Mouse (Mus musculus): ENCODE measurements around the gene Ferd3l.

Gene Ferd3l

DNA sequence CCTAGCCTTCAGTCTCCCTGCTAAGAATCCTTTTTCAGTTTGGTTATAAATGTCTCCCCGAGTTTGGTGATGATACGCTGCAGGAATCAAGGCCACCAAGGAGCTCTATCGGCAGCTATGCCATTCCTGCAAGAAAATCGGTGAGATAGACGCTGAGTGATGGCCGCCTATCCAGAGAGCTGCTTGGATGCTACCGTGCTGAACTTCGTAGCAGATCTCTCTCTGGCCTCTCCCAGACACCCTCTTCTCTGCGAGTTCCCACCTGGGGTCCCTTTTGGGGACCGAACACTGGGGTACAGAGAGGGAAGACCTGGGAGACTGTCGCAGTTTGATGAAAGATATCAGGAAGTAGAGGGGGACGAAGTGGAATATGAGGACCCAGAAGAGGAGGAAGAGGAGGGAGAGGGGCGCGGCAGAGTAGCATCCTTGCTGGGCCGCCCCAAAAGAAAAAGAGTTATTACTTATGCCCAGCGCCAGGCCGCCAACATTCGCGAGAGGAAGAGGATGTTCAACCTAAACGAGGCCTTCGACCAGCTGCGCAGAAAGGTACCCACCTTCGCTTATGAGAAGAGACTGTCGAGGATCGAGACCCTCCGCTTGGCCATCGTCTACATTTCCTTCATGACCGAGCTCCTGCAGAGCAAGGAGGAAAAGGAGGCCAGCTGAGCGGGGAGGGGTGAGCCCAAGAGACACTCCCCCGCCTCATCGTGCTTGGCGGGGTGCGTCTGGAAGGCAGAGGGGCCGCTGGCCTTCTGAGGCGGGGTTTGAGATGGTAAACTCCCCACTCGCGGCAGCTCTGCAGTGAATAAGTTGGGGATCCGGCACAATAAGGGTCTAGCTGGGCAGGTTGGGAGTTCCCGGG lies at the start of gene Ferd3l:
Gene Ferd3l, plus strand, starts transcription at position 95 of the 862 bp plus-strand sequence.
- DNase-seq (ENCODE audit: low read depth, low spot score) = no peak

DNA sequence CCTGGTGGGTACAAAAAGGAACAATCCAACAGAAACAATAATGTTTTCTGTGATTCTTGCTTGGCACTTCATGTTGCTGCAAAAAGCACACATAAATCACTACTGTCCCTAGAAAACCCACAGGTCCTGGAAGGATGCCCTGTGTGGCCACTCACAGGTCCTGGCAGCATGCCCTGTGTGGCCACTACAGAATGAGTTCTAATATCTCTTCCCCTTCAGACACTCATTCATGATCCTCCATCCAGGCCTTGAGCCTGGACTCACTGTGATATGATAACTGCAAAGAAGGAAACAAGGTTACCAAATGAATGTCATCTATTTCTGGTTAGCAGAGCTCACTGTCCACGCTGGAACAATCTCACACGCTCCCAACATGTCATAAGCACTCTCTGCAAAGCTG lies 34.3 kb upstream of the Ferd3l start:
- no peak for DNase-seq (ENCODE audit: low read depth, low spot score)

DNA sequence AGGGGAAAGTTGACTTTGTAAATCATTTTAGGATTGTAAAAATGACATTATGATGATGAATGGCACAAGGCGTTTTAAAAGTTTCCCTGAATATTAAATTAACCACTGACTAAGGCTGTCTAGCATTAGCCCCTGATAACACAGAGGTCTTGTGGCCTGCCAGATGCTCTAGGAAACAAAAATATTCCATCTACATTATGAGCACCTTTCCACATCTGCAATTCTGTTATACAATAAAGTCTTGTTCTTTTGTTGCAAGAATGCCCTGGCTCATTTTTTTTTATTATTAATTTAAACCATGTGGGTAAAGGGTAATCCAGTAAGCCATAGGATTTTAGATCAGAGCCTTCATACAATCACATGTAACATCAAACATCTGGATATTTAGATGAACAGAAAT lies 33.6 kb upstream of the Ferd3l start:
- DNase-seq (ENCODE audit: low read depth, low spot score) = no peak

GRCm38 (mm10) chr12:33926751-33927150 lies 1.5 kb upstream of the Ferd3l start:
- no peak for DNase-seq (ENCODE audit: low read depth, low spot score)

GRCm38 (mm10) chr12:33927334-33928098 lies 709 bp upstream of the Ferd3l start:
- no peak for DNase-seq (ENCODE audit: low read depth, low spot score)

DNA sequence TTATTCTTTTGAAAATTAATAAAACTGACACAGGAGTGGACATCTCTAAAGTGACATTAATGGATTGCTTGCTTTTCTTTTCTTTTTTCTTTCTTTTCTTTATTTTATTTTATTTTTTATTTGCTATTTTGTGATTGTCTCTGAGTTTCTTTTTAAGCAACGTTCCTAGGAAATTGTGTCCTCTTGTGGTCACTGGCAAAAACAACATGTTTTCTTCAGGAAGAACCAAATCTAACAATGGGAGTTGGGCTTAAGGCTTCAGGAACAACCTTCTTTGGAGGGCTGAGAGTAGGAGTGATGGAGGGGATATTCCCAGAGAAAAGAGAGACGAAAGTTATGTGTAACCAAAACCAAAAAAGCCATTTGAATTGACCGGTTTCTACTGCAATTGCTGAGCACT lies 24.6 kb downstream of the Ferd3l start:
- DNase-seq (ENCODE audit: low read depth, low spot score) = no peak

- no peak for DNase-seq (ENCODE audit: low read depth, low spot score)
Observed at GRCm38 (mm10) chr12:33954931-33955565, 26.8 kb downstream of the Ferd3l start.

DNA sequence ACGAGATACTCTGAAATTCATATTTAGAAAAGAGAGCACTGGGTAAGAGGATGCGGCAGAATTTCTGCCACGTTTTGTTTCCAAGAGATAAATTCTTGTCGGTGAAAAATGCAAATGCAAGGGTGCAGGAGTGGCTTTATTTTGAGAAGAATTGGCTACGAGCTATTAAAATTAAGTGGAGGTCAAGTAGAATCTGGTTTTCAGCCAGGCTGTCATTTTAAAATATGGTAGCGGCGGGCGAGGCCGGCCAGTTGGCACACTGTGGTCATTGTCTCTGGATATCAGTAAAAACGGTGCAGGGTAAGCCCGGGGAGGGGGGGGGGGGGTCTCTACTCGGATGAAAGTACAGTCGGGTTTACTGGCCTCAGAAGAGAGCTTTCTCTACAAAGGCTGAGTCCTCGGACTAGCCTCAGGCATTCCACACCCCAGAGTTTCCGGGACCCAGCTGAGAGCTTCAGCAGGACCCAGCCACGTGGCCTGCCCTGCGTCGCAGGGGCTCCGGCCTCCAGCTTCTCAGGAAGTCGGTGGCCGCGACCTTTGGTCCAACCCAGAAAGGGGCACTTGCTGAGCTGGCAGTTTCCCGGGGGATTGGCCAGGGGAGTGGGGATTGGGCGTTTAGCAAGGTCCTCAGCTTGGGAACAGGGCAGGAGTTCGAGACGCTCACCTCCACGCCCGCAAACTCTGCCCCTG lies 27.5 kb downstream of the Ferd3l start:
- DNase-seq (ENCODE audit: low read depth, low spot score) = no peak

- no peak for DNase-seq (ENCODE audit: low read depth, low spot score)
Observed at GRCm38 (mm10) chr12:33956576-33957399, 28.6 kb downstream of the Ferd3l start.

DNA sequence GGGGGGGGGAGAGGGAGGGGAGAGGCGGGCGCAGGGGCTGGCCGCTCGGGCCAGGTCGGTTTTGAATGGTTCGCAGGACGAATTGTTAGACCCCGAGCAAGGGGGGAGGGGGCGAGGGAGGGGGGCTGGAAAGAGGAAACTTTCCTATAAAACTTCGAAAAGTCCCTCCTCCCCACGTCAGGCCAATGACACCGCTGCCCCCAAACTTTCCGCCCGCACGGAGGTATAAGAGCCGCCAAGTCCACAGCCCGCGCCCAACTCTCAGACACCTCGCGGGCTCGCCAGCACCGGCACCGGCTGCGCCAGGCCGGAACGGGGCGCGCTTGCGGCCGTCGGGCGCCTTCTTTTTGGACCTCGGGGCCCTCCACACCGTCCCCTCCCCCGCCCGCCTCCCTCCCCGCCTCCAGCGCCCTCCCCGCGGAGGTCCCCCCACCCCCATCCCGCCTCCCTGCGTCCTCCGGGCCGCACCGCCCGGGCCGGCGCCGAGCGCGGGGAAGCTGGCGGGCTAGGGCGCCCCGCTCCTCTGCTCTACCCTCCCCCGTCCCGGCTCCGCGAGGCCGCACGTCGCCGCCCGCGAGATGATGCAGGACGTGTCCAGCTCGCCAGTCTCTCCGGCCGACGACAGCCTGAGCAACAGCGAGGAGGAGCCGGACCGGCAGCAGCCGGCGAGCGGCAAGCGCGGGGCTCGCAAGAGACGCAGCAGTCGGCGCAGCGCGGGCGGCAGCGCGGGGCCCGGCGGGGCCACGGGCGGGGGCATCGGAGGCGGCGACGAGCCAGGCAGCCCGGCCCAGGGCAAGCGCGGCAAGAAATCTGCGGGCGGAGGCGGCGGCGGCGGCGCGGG lies 29.4 kb downstream of the Ferd3l start, which contains the start of gene Twist1:
Gene Twist1, plus strand, starts transcription at position 272 of the 841 bp plus-strand sequence.
- no peak for DNase-seq (ENCODE audit: low read depth, low spot score)

DNA sequence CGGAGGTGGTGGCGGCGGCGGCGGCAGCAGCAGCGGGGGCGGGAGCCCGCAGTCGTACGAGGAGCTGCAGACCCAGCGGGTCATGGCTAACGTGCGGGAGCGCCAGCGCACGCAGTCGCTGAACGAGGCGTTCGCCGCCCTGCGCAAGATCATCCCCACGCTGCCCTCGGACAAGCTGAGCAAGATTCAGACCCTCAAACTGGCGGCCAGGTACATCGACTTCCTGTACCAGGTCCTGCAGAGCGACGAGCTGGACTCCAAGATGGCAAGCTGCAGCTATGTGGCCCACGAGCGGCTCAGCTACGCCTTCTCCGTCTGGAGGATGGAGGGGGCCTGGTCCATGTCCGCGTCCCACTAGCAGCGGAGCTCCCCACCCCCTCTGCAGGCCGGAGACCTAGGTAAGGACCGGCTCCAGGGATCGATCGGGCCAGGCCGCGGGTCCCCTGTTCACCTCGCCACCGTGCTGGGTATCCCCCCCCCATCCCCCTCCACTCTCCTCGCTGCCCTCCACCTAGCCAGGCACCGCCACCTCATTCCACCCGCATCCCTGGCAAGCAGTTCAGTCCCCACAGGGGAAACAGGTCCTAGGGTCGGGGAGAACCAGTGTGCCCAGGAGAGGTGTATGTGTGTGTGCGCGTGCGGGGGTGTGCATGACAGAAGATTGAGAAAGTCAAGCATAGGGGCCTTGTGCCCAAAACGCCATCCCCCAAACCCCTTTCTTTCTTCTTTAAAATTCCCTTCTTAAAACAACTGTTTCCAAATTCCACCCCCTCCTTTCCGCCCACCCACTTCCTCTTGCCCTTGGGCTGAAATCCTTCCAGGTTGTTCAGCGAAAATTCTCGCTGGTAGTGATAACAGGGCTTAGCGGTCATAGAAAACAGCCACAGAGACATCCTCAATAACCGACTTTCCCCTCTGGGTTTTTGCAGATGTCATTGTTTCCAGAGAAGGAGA lies 30.3 kb downstream of the Ferd3l start:
- no peak for DNase-seq (ENCODE audit: low read depth, low spot score)

DNA sequence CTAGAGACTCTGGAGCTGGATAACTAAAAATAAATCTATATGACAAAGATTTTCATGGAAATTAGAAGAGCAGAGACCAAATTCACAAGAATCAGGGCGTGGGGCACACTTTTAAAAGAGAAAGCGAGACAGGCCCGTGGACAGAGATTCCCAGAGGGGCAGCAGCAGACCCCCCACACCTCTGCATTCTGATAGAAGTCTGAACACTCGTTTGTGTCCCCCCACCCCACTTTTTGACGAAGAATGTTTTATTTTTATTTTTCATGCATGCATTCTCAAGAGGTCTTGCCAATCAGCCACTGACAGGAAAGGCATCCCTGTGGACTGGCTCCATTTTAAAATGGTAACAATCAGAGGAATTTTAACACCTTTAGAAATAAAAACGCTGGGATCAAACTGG lies 31.0 kb downstream of the Ferd3l start:
- DNase-seq (ENCODE audit: low read depth, low spot score) = no peak

- no peak for DNase-seq (ENCODE audit: low read depth, low spot score)
Observed at GRCm38 (mm10) chr12:33959846-33960245, 31.6 kb downstream of the Ferd3l start.

DNA sequence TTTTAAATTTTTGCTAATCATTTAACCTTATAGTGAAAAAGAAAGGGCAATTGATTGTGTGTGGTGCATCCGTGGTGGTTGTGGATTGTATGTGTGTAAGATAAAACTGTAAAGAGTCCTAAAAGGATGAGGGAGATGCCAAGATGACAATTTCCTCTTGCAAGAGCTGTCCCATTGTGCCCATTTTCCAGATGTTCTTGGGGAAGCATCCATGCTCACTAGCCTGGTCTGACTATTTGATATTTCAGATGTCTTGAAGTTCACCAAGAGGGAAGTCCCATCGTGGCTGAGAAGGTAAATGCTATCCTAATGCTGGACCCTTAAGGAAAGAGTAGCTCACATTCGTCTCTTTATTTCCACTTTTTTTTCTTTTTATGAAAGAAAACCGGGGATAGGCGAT lies 32.8 kb downstream of the Ferd3l start:
- no peak for DNase-seq (ENCODE audit: low read depth, low spot score)

DNA sequence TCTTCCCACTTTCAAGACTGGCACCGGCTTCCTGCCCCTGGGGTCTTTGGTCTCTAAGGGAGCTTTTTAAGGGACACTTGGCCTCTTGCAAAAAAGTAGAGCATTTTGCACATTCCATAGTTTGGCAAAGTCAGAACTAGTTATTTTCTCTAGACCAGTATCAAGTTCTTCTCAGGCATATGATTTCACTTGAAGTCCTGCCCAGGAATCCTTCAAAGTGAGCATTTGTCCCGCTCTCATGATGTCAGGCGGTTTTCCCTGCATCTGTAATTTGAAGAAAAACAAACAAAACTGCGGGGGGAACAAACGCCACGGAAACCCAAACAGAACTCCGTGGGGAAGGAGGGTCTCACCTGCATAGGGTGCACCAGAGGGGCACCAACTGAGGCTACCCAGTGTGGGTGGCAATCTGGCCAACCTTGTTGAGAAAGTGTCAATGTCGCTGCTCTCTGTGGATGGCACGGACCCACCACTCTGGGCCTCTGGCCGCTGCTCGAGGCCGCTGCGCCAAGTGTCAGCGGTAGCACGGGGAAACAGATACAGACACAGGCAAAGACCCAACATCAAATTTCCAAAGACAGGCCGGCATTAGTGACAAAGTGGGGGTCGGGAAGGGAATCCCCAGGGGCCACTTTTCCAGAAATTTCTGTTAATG lies 34.0 kb downstream of the Ferd3l start:
- no peak for DNase-seq (ENCODE audit: low read depth, low spot score)

DNA sequence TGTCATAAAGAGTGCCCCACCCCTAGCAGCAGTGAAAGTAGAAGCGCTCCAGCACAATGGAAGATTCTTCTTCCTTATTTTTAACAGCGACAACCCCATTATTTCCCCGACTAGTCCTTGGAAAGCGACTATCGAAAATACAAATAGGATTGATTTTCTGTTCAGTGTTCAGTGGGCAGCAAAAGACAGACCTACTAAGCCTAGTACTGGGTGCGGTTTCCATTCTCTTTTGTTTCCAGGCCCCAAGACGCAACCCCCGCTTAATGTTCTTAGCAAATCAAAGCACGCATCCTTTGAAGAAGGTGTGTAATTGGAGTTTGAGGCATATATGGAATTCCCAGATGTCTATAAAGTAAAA lies 34.5 kb downstream of the Ferd3l start:
- no peak for DNase-seq (ENCODE audit: low read depth, low spot score)

DNA sequence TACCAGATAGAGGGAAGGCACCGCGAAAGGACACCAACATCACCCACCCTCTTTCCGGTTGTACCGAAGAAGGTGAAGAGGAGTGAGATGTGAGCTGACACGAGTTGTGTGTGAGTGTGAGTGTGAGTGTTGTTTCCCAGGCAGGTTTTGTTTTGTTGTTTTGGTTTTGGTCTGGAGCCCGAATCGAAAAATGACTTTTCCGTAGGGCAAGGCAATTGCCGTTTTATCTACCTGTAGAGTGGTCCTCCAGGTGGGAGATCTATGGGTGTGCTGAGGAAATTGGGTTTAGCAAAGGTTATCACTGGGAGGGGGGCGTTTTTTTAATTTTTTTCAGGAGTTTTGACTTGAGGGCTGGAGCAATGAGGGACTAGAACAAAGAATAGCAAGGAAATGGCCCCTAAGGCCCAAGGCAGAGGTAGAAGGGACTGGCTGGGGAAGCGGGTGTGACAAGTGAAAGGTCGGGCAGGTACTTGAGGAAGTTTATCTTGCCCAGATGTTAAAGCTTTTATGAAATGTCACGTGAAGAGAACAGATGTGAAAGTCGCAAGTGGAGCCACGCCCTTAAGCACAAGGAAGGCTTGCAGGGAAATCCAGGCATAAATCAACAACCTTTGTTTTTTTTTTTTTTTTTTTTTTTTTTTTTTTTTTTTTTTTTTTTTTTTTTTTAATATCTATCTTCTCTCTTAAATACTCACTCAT lies 35.6 kb downstream of the Ferd3l start:
- no peak for DNase-seq (ENCODE audit: low read depth, low spot score)

GRCm38 (mm10) chr12:33964427-33964826 lies 36.2 kb downstream of the Ferd3l start:
- DNase-seq (ENCODE audit: low read depth, low spot score) = no peak
